Mouse (Mus musculus) left cerebral cortex, adult 2 months (tissue): ENCODE results near the gene Kif27. TPM values are rescaled to one million over a fixed set of nuclear protein-coding genes. Genes with fewer than 3 reads are reported as not detected.
"Not testable (repeated sequence)": the region's sequence is repeated elsewhere in the genome, so short reads cannot be mapped to it uniquely, and the experiment has no call there.

ENCODE experiments used
- DNase-seq, 2 experiments: peaks; one replicate each; pipeline ENCODE4 v3.0.0; 2021 to 2022; ENCODE audit warnings: low spot score in 2 of 2, mixed read lengths in 1 of 2; ENCODE audit errors: extremely low spot score in 1 of 2
- H3K27ac ChIP-seq: fragments of 200-600 bp; 2 replicates; pipeline ENCODE4 v1.8.1; 2022
- H3K4me3 ChIP-seq: fragments of 200-600 bp; 2 replicates; pipeline ENCODE4 v1.8.1; 2022
- CTCF ChIP-seq: fragments of 200-600 bp; IDR thresholded peaks from 2 replicates; pipeline ENCODE4 v1.8.1; 2022; ENCODE audit warnings: antibody characterized with exemption, mild to moderate bottlenecking, moderate library complexity
- intact Hi-C: fragments of 180-260 bp; cut with DNase I; formaldehyde crosslinking; loops from one replicate; pipeline ENCODE4 v1.15.1; 2025
- long read RNA-seq, 2 experiments: library from polyadenylated mRNA; stranded (forward); transcript quantifications; one replicate each; pipeline ENCODE4 v2.0.0; 2021; ENCODE audit warnings: borderline mapping rate in 2 of 2
- total RNA-seq, 2 experiments: library from RNA; stranded (reverse); gene quantifications; 2 replicates each; pipeline ENCODE4 v1.2.3; 2021

Kif27 gene
- total RNA-seq: 1 to 10 TPM; 2.4 to 3.5 TPM
- long read RNA-seq, experiment 1, full-length matches to known transcripts: 1 of 2 reads
- long read RNA-seq, experiment 1, partial matches to known transcripts: 1 of 2 reads
- long read RNA-seq, experiment 1, other reads (novel, unspliced or antisense): 0 of 2 reads
- long read RNA-seq, experiment 2, partial matches to known transcripts: 0 of 1 reads
- long read RNA-seq, experiment 2, other reads (novel, unspliced or antisense): 1 of 1 reads

DNA sequence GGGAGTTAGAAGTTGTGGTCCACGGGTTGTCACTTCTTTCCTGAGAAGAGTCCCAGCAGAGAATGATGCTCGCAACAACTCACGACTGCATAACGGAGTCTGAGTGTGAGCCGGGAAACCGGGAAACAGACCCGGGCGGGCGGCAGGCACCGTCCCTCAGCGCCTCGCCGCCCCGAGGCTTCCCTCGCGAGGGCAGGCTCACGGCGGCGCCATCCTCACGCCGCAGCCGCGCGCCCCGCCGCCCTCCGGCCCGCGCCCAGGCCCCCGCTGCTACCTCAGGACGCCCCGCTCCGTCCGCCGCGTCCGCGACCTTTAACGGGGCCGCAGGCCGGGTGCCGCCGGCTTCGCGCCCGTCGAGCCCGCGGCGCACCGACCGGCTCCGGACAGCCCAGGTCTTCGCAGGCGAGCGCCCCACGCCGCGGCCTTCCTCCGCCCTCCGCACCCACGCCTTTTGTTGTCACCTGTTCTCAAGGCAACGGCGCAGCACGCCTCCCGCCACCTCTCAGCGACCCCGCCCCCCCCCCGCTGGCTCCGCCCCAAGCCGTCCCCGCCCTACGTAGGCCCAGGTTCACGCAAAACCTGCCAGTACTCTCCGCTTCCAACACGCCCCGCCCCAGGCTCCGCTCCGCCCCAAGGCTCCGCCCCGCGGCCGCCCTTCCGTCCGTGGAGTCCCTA, at the start of gene Kif27:
Gene Kif27, minus strand, starts transcription at position 494 of the 675 bp plus-strand sequence.
- intact Hi-C loops: no loop called here
- Histone ChIP-seq H3K4me3 (peak within 1 kb of the TSS; percentile 54), H3K27ac (no peak within 1 kb of the TSS)
- peak; percentile 53 to 69 for DNase-seq
- TF ChIP-seq CTCF: no peak

GRCm38 (mm10) chr13:58403243-58403642, 44.3 kb upstream of the Kif27 start, which contains the start of gene Hnrnpk:
Gene Hnrnpk, minus strand, starts transcription at chr13:58403343.
- H3K4me3 ChIP-seq: peak within 1 kb of the TSS; percentile 91
- not testable (repeated sequence) for DNase-seq
- peak within 1 kb of the TSS; percentile 99 for H3K27ac ChIP-seq
- intact Hi-C loops: loop anchor here (5.0 kb wide), 1 partner anchor 246 kb away; the partner anchor contains the start of gene Idnk

DNA sequence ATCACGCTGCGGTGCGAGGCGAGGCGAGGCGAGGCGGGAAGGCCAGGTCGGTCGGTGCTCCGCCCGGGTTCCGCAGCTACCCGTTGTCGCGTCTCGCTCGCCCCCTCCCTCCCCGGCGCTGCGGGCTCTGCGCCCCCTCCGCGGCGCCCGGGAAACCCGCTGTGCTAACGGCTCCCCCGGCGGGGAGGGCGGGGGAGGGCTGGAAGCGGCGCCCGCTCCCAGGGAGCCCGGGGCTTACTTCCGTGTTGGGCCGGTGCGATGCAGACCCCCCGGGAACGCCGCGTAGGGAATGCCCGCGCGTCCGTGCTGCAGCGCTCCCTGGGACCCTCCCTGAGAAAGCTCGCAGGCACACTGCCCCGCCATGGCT, 43.8 kb upstream of the Kif27 start:
- TF ChIP-seq CTCF: no peak
- no peak for DNase-seq
- intact Hi-C loops: loop anchor here (1.0 to 5.0 kb wide), 2 partner anchors 187 to 245 kb away; partner anchors contain the start of gene Idnk
- peak overlapping the region; percentile 91 for H3K4me3 ChIP-seq
- H3K27ac ChIP-seq: peak overlapping the region; percentile 99

- intact Hi-C loops: loop anchor here (1.0 to 5.0 kb wide), 2 partner anchors 187 to 245 kb away; partner anchors contain the start of gene Idnk
Observed at GRCm38 (mm10) chr13:58402003-58402743, 43.3 kb upstream of the Kif27 start, which contains the start of gene Rmi1. Gene Rmi1, plus strand, starts transcription at chr13:58402248.

GRCm38 (mm10) chr13:58401135-58402002, 42.4 kb upstream of the Kif27 start:
- H3K4me3 ChIP-seq: peak overlapping the region; percentile 91
- peak; percentile 73 to 80 for DNase-seq
- no peak; the same call in none of the 2 replicates for TF ChIP-seq CTCF
- peak overlapping the region; percentile 99 for H3K27ac ChIP-seq
- intact Hi-C loops: loop anchor here (1.0 to 5.0 kb wide), 3 partner anchors 141 to 244 kb away; partner anchors contain the start of gene Idnk

More at GRCm38 (mm10) chr13:58402003-58402743, 43.3 kb upstream of the Kif27 start, which contains the start of gene Rmi1:
- Histone ChIP-seq H3K4me3 (peak within 1 kb of the TSS; percentile 91), H3K27ac (peak within 1 kb of the TSS; percentile 99)
- DNase-seq: peak; percentile 98 to 99
- no peak; the same call in 1 of the 2 replicates for TF ChIP-seq CTCF

- Histone ChIP-seq H3K4me3 (peak overlapping the region; percentile 91), H3K27ac (no peak overlapping the region)
- intact Hi-C loops: loop anchor here (2.0 to 5.0 kb wide), 2 partner anchors 142 to 243 kb away; partner anchors contain the start of gene Idnk
- no peak for TF ChIP-seq CTCF
- no peak for DNase-seq
Observed at GRCm38 (mm10) chr13:58400576-58400975, 41.7 kb upstream of the Kif27 start.

DNA sequence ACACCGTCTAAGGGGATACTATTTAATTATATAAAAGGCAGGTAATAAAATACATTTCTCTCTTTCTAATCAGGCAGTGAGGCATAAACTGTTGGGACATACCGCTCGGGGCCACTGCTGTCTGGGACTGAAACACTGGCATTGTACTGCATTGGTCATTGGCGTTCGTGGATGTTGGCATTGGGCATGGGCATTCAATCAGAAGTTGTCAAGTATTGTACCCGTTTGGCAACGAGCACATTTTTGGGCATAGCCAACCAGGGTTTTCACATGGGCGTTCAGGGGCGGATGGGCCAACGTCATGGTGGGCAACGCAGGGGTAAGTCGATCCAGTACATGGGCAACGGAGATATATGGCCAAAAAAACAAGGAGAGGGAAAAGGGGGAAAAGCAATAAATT, 38.7 kb upstream of the Kif27 start:
- Histone ChIP-seq H3K4me3 (no peak overlapping the region), H3K27ac (no peak overlapping the region)
- DNase-seq: no peak
- intact Hi-C loops: no loop called here
- no peak for TF ChIP-seq CTCF

GRCm38 (mm10) chr13:58394392-58394791, 35.5 kb upstream of the Kif27 start:
- H3K27ac ChIP-seq, DNase-seq, H3K4me3 ChIP-seq, intact Hi-C loops: not testable (repeated sequence)

DNA sequence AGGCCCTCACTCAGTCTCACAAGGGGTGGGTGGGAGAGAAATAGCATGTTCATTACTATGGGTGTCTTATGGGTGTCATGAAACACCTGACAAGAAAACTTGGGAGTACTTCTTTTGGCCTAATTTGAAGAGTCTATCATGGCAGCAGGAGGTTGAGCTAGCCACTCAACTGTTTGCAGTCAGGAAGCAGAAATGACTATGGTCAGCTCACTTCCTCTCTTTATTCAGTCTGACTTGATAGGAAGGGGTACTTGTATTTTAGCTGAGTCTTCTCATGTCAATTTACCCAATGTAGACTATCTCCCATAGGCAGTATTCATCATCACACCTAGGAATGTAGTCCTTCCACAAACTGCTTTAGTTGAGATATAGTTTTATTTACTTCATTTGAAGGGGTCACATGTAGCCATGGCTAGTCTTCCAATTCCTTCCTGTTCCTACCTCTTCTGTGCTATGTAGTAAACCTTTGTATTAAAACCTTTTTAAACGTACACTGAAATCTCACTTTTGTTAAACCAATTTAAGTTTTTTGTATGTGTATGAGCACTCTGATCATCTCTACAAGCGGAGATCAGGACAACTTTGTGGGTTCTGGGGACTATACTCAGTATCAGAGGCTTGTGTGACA, 30.5 kb upstream of the Kif27 start:
- intact Hi-C loops: loop anchor here (2.0 to 5.0 kb wide), 2 partner anchors 153 to 231 kb away; no protein-coding TSS in a partner anchor
- Histone ChIP-seq H3K27ac (no peak overlapping the region), H3K4me3 (no peak overlapping the region)
- no peak for DNase-seq
- no peak for TF ChIP-seq CTCF

- TF ChIP-seq CTCF: no peak
- no peak for DNase-seq
- H3K27ac ChIP-seq: no peak overlapping the region
- intact Hi-C loops: loop anchor here (2.0 to 5.0 kb wide), 2 partner anchors 154 to 230 kb away; no protein-coding TSS in a partner anchor
- H3K4me3 ChIP-seq: no peak overlapping the region
Observed at GRCm38 (mm10) chr13:58388379-58388778, 29.5 kb upstream of the Kif27 start.
